Mouse (Mus musculus) inflammation-experienced regulatory T-cells, adult 6 months (primary cell): Measurements from ENCODE around the gene Angel1. TPM values are rescaled to one million over a fixed set of nuclear protein-coding genes. Genes with fewer than 3 reads are reported as not detected.

ENCODE experiments used
- ATAC-seq: one replicate; pipeline ENCODE4 v1.8.0; 2017
- polyA plus RNA-seq, 3 experiments: library from polyadenylated mRNA; unstranded; fragments of 100-300 nt; shearing (Covaris generic); gene quantifications; one replicate each; pipeline ENCODE4 v1.2.1; 2017

The Angel1 gene
- polyA plus RNA-seq, 3 experiments from 2014 or later = 3.8 to 7.2 (median 7.1) TPM

- no peak for ATAC-seq
Observed at GRCm38 (mm10) chr12:86701491-86701890, 24.8 kb downstream of the Angel1 start.

GRCm38 (mm10) chr12:86700927-86701310 is 25.3 kb downstream of the Angel1 start:
- no peak for ATAC-seq

GRCm38 (mm10) chr12:86699965-86700926 is 26.0 kb downstream of the Angel1 start:
- no peak for ATAC-seq

GRCm38 (mm10) chr12:86698537-86698936 is 27.7 kb downstream of the Angel1 start:
- ATAC-seq = no peak

- no peak for ATAC-seq
Observed at GRCm38 (mm10) chr12:86697996-86698395, 28.3 kb downstream of the Angel1 start.

GRCm38 (mm10) chr12:86694441-86694840 is 31.8 kb downstream of the Angel1 start:
- no peak for ATAC-seq

GRCm38 (mm10) chr12:86693389-86693788 is 32.9 kb downstream of the Angel1 start:
- ATAC-seq = peak; percentile 83

- no peak for ATAC-seq
Observed at GRCm38 (mm10) chr12:86692471-86693356, 33.5 kb downstream of the Angel1 start.

- no peak for ATAC-seq
Observed at GRCm38 (mm10) chr12:86690700-86691485, 35.4 kb downstream of the Angel1 start.

GRCm38 (mm10) chr12:86688917-86689316 is 37.3 kb downstream of the Angel1 start:
- ATAC-seq = no peak

- ATAC-seq = no peak
Observed at GRCm38 (mm10) chr12:86687971-86688573, 38.2 kb downstream of the Angel1 start.

- ATAC-seq = no peak
Observed at GRCm38 (mm10) chr12:86687445-86687955, 38.8 kb downstream of the Angel1 start.

- ATAC-seq = peak; percentile 35
Observed at GRCm38 (mm10) chr12:86686551-86687330, 39.5 kb downstream of the Angel1 start.

GRCm38 (mm10) chr12:86685275-86685674 is 41.0 kb downstream of the Angel1 start:
- ATAC-seq = no peak

GRCm38 (mm10) chr12:86683698-86684097 is 42.6 kb downstream of the Angel1 start:
- ATAC-seq = no peak

GRCm38 (mm10) chr12:86682178-86682577 is 44.1 kb downstream of the Angel1 start:
- no peak for ATAC-seq

- ATAC-seq = no peak
Observed at GRCm38 (mm10) chr12:86681626-86682025, 44.6 kb downstream of the Angel1 start.

- ATAC-seq = no peak
Observed at GRCm38 (mm10) chr12:86680591-86681193, 45.6 kb downstream of the Angel1 start.

- ATAC-seq = no peak
Observed at GRCm38 (mm10) chr12:86679991-86680491, 46.2 kb downstream of the Angel1 start.

- no peak for ATAC-seq
Observed at GRCm38 (mm10) chr12:86679546-86679930, 46.7 kb downstream of the Angel1 start.
